Mouse (Mus musculus): Measurements from ENCODE around the gene Mib2. TPM values are rescaled to one million over a fixed set of nuclear protein-coding genes. Genes with fewer than 3 reads are reported as not detected.
"Not testable (repeated sequence)": the region's sequence is repeated elsewhere in the genome, so short reads cannot be mapped to it uniquely, and the experiment has no call there.

Mib2 gene
- polyA plus RNA-seq, 1 experiment from 2014 or later: 14.5 TPM

- H3K27ac ChIP-seq (ENCODE audit: low read depth, low read length); H3K4me1 ChIP-seq (ENCODE audit: control insufficient read depth, insufficient read depth, low read length); ATAC-seq (ENCODE audit: insufficient read depth, low FRiP score, low TSS enrichment); H3K9ac ChIP-seq (ENCODE audit: low read length); H3K36me3 ChIP-seq (ENCODE audit: control insufficient read depth, insufficient read depth, low read length); H3K4me2 ChIP-seq (ENCODE audit: low read depth); DNase-seq (ENCODE audit: low spot score); H3K4me3 ChIP-seq (ENCODE audit: low read depth, low read length); H3K9me3 ChIP-seq (ENCODE audit: control insufficient read depth, low read length); H3K27me3 ChIP-seq (ENCODE audit: control insufficient read depth, insufficient read depth, low read length): not testable (repeated sequence)
- WGBS: 91% methylated on average over 16 of the region's 19 CpGs
These were observed 14.8 kb upstream of the Mib2 start for GRCm38 (mm10) chr4:155683670-155684277.

GRCm38 (mm10) chr4:155675991-155676390 is 7.0 kb upstream of the Mib2 start:
- ATAC-seq (ENCODE audit: insufficient read depth, low FRiP score, low TSS enrichment): no peak
- H3K27me3 ChIP-seq (ENCODE audit: control insufficient read depth, insufficient read depth, low read length): no peaks in the 10 kb centered on the region
- no peak overlapping the region for H3K27ac ChIP-seq (ENCODE audit: low read depth, low read length)
- no peak overlapping the region for H3K4me2 ChIP-seq (ENCODE audit: low read depth)
- DNase-seq (ENCODE audit: low spot score): no peak
- H3K36me3 ChIP-seq (ENCODE audit: control insufficient read depth, insufficient read depth, low read length): no peaks in the 10 kb centered on the region
- H3K9ac ChIP-seq (ENCODE audit: low read length): no peak overlapping the region
- 86% methylated on average over 2 of the region's 2 CpGs for WGBS
- H3K9me3 ChIP-seq (ENCODE audit: control insufficient read depth, low read length): no peaks in the 10 kb centered on the region
- no peaks in the 10 kb centered on the region for H3K4me1 ChIP-seq (ENCODE audit: control insufficient read depth, insufficient read depth, low read length)
- no peak overlapping the region for H3K4me3 ChIP-seq (ENCODE audit: low read depth, low read length)

- no peak for DNase-seq (ENCODE audit: low spot score)
- peaks cover 6% of the 10 kb centered on the region for H3K4me1 ChIP-seq (ENCODE audit: control insufficient read depth, insufficient read depth, low read length)
- H3K9ac ChIP-seq (ENCODE audit: low read length): no peak overlapping the region
These were observed 3.1 kb upstream of the Mib2 start for GRCm38 (mm10) chr4:155672082-155672481.

GRCm38 (mm10) chr4:155670236-155670635 is 1.2 kb upstream of the Mib2 start:
- not testable (repeated sequence) for H3K27ac ChIP-seq (ENCODE audit: low read depth, low read length); H3K9ac ChIP-seq (ENCODE audit: low read length); H3K36me3 ChIP-seq (ENCODE audit: control insufficient read depth, insufficient read depth, low read length); ATAC-seq (ENCODE audit: insufficient read depth, low FRiP score, low TSS enrichment); H3K9me3 ChIP-seq (ENCODE audit: control insufficient read depth, low read length); H3K4me1 ChIP-seq (ENCODE audit: control insufficient read depth, insufficient read depth, low read length); H3K27me3 ChIP-seq (ENCODE audit: control insufficient read depth, insufficient read depth, low read length); H3K4me3 ChIP-seq (ENCODE audit: low read depth, low read length); H3K4me2 ChIP-seq (ENCODE audit: low read depth); DNase-seq (ENCODE audit: low spot score)
- WGBS: 58% methylated on average over 4 of the region's 4 CpGs

More at GRCm38 (mm10) chr4:155672082-155672481, 3.1 kb upstream of the Mib2 start:
- no peak overlapping the region for H3K4me2 ChIP-seq (ENCODE audit: low read depth)
- H3K36me3 ChIP-seq (ENCODE audit: control insufficient read depth, insufficient read depth, low read length): no peaks in the 10 kb centered on the region
- WGBS: 72% methylated on average over 2 of the region's 2 CpGs
- no peaks in the 10 kb centered on the region for H3K9me3 ChIP-seq (ENCODE audit: control insufficient read depth, low read length)
- H3K27me3 ChIP-seq (ENCODE audit: control insufficient read depth, insufficient read depth, low read length): no peaks in the 10 kb centered on the region
- ATAC-seq (ENCODE audit: insufficient read depth, low FRiP score, low TSS enrichment): no peak
- H3K27ac ChIP-seq (ENCODE audit: low read depth, low read length): no peak overlapping the region
- no peak overlapping the region for H3K4me3 ChIP-seq (ENCODE audit: low read depth, low read length)

GRCm38 (mm10) chr4:155669598-155670075 is 639 bp upstream of the Mib2 start:
- Histone ChIP-seq H3K9me3 (ENCODE audit: control insufficient read depth, low read length) (no peaks in the 10 kb centered on the region), H3K36me3 (ENCODE audit: control insufficient read depth, insufficient read depth, low read length) (no peaks in the 10 kb centered on the region), H3K4me2 (ENCODE audit: low read depth) (peak overlapping the region; percentile 90), H3K27me3 (ENCODE audit: control insufficient read depth, insufficient read depth, low read length) (no peaks in the 10 kb centered on the region), H3K9ac (ENCODE audit: low read length) (no peak overlapping the region), H3K4me3 (ENCODE audit: low read depth, low read length) (peak overlapping the region; percentile 54), H3K27ac (ENCODE audit: low read depth, low read length) (no peak overlapping the region), H3K4me1 (ENCODE audit: control insufficient read depth, insufficient read depth, low read length) (peaks cover 6% of the 10 kb centered on the region)
- peak; percentile 40 for ATAC-seq (ENCODE audit: insufficient read depth, low FRiP score, low TSS enrichment)
- DNase-seq (ENCODE audit: low spot score): no peak
- 0% methylated on average over 8 of the region's 8 CpGs for WGBS

GRCm38 (mm10) chr4:155666903-155667302 is 2.1 kb downstream of the Mib2 start:
- no peak for ATAC-seq (ENCODE audit: insufficient read depth, low FRiP score, low TSS enrichment)
- no peak overlapping the region for H3K27ac ChIP-seq (ENCODE audit: low read depth, low read length)

GRCm38 (mm10) chr4:155660641-155661040 is 8.4 kb downstream of the Mib2 start:
- no peak for DNase-seq (ENCODE audit: low spot score)
- Histone ChIP-seq H3K9me3 (ENCODE audit: control insufficient read depth, low read length) (no peaks in the 10 kb centered on the region), H3K4me1 (ENCODE audit: control insufficient read depth, insufficient read depth, low read length) (no peaks in the 10 kb centered on the region), H3K36me3 (ENCODE audit: control insufficient read depth, insufficient read depth, low read length) (no peaks in the 10 kb centered on the region; the same call in none of the 2 replicates), H3K27ac (ENCODE audit: low read depth, low read length) (no peak overlapping the region), H3K9ac (ENCODE audit: low read length) (no peak overlapping the region), H3K4me3 (ENCODE audit: low read depth, low read length) (no peak overlapping the region), H3K27me3 (ENCODE audit: control insufficient read depth, insufficient read depth, low read length) (peaks cover 8% of the 10 kb centered on the region), H3K4me2 (ENCODE audit: low read depth) (no peak overlapping the region)
- no peak for ATAC-seq (ENCODE audit: insufficient read depth, low FRiP score, low TSS enrichment)
- 93% methylated on average over 12 of the region's 12 CpGs for WGBS

More at GRCm38 (mm10) chr4:155666903-155667302, 2.1 kb downstream of the Mib2 start:
- H3K9me3 ChIP-seq (ENCODE audit: control insufficient read depth, low read length): no peaks in the 10 kb centered on the region
- H3K36me3 ChIP-seq (ENCODE audit: control insufficient read depth, insufficient read depth, low read length): no peaks in the 10 kb centered on the region
- no peaks in the 10 kb centered on the region for H3K27me3 ChIP-seq (ENCODE audit: control insufficient read depth, insufficient read depth, low read length)
- H3K4me2 ChIP-seq (ENCODE audit: low read depth): no peak overlapping the region
- H3K4me1 ChIP-seq (ENCODE audit: control insufficient read depth, insufficient read depth, low read length): peaks cover 6% of the 10 kb centered on the region
- no peak overlapping the region for H3K9ac ChIP-seq (ENCODE audit: low read length)
- no peak overlapping the region for H3K4me3 ChIP-seq (ENCODE audit: low read depth, low read length)
- no peak for DNase-seq (ENCODE audit: low spot score)

- Histone ChIP-seq H3K27ac (ENCODE audit: low read depth, low read length) (no peak overlapping the region), H3K27me3 (ENCODE audit: control insufficient read depth, insufficient read depth, low read length) (peaks cover 25% of the 10 kb centered on the region), H3K9me3 (ENCODE audit: control insufficient read depth, low read length) (no peaks in the 10 kb centered on the region), H3K36me3 (ENCODE audit: control insufficient read depth, insufficient read depth, low read length) (no peaks in the 10 kb centered on the region; the same call in none of the 2 replicates), H3K4me2 (ENCODE audit: low read depth) (no peak overlapping the region), H3K4me1 (ENCODE audit: control insufficient read depth, insufficient read depth, low read length) (peaks cover 8% of the 10 kb centered on the region; the same call in 1 of the 2 replicates), H3K9ac (ENCODE audit: low read length) (no peak overlapping the region), H3K4me3 (ENCODE audit: low read depth, low read length) (no peak overlapping the region)
- DNase-seq (ENCODE audit: low spot score) (no peak), ATAC-seq (ENCODE audit: insufficient read depth, low FRiP score, low TSS enrichment) (no peak)
- 92% methylated on average over 10 of the region's 10 CpGs for WGBS
These were observed 10.0 kb downstream of the Mib2 start for GRCm38 (mm10) chr4:155658961-155659360.

- no peaks in the 10 kb centered on the region for H3K9me3 ChIP-seq (ENCODE audit: control insufficient read depth, low read length)
- no peak overlapping the region for H3K4me2 ChIP-seq (ENCODE audit: low read depth)
- DNase-seq (ENCODE audit: low spot score): no peak
- H3K4me3 ChIP-seq (ENCODE audit: low read depth, low read length): no peak overlapping the region
- no peaks in the 10 kb centered on the region; the same call in none of the 2 replicates for H3K36me3 ChIP-seq (ENCODE audit: control insufficient read depth, insufficient read depth, low read length)
- no peak overlapping the region for H3K9ac ChIP-seq (ENCODE audit: low read length)
- ATAC-seq (ENCODE audit: insufficient read depth, low FRiP score, low TSS enrichment): no peak
- 87% methylated on average over 13 of the region's 13 CpGs for WGBS
- peaks cover 51% of the 10 kb centered on the region for H3K27me3 ChIP-seq (ENCODE audit: control insufficient read depth, insufficient read depth, low read length)
- H3K27ac ChIP-seq (ENCODE audit: low read depth, low read length): no peak overlapping the region
- H3K4me1 ChIP-seq (ENCODE audit: control insufficient read depth, insufficient read depth, low read length): peaks cover 19% of the 10 kb centered on the region; the same call in 1 of the 2 replicates
These were observed 12.7 kb downstream of the Mib2 start for GRCm38 (mm10) chr4:155656214-155656751.

Data from neural tube, embryonic 11.5 days (tissue).